Mouse (Mus musculus) lung, embryonic 15.5 days (tissue): ENCODE results near the gene Zcchc14. TPM values are rescaled to one million over a fixed set of nuclear protein-coding genes. Genes with fewer than 3 reads are reported as not detected.
A peak's percentile ranks its signal among the peaks of the same experiment; 100 is the strongest.
"Not testable (repeated sequence)": the region's sequence is repeated elsewhere in the genome, so short reads cannot be mapped to it uniquely, and the experiment has no call there.

Experiments used
- ATAC-seq: fragments of 200-750 bp; cut with Nextera tagmentation; 2 replicates; pipeline ENCODE4 v1.8.0; 2017; ENCODE audit warnings: moderate number of reproducible peaks, borderline replicate concordance; ENCODE audit not compliant: low FRiP score, low TSS enrichment; ENCODE audit errors: extremely low read depth
- H3K27ac ChIP-seq: fragments of 300-500 bp; sonication (generic); 2 replicates; pipeline ENCODE4 v1.5.1; 2015; ENCODE audit warnings: moderate library complexity, mild to moderate bottlenecking, inconsistent platforms
- H3K27me3 ChIP-seq: fragments of 300-500 bp; sonication (generic); 2 replicates; pipeline ENCODE4 v1.6.1; 2015; ENCODE audit warnings: inconsistent platforms
- H3K36me3 ChIP-seq: fragments of 300-500 bp; sonication (generic); 2 replicates; pipeline ENCODE4 v1.6.1; 2015; ENCODE audit warnings: inconsistent platforms
- H3K4me1 ChIP-seq: fragments of 300-500 bp; sonication (generic); 2 replicates; pipeline ENCODE4 v1.6.1; 2015; ENCODE audit warnings: inconsistent platforms
- H3K4me2 ChIP-seq: fragments of 300-500 bp; sonication (generic); 2 replicates; pipeline ENCODE4 v1.6.1; 2015; ENCODE audit warnings: inconsistent platforms, mild to moderate bottlenecking, moderate library complexity
- H3K4me3 ChIP-seq: fragments of 300-500 bp; sonication (generic); 2 replicates; pipeline ENCODE4 v1.5.1; 2015; ENCODE audit warnings: mild to moderate bottlenecking, inconsistent platforms
- H3K9ac ChIP-seq: fragments of 300-500 bp; sonication (generic); 2 replicates; pipeline ENCODE4 v1.6.1; 2015; ENCODE audit warnings: inconsistent platforms
- H3K9me3 ChIP-seq: fragments of 300-500 bp; sonication (generic); 2 replicates; pipeline ENCODE4 v1.6.1; 2016; ENCODE audit warnings: inconsistent platforms
- WGBS: fragments of 180-500 bp; shearing (Covaris S2); methylation state at CpG from one replicate; pipeline ENCODE4 v1.1.7; 2015; 5-methylcytosine and 5-hydroxymethylcytosine counted together
- polyA plus RNA-seq: library from polyadenylated mRNA; unstranded; fragments of >200 nt; fragmentation: Nextera tagmentation; extraction: Ambion mirVana; gene quantifications from 2 replicates; pipeline ENCODE4 v1.2.1, GENCODE M21; 2015

The Zcchc14 gene
- polyA plus RNA-seq, 1 experiment from 2014 or later: 14.2 TPM

- no peak for ATAC-seq
Observed at GRCm38 (mm10) chr8:121680896-121681295, 28.2 kb upstream of the Zcchc14 start.

GRCm38 (mm10) chr8:121678696-121679095 is 26.0 kb upstream of the Zcchc14 start:
- Histone ChIP-seq H3K4me2 (no peak overlapping the region), H3K9me3 (no peaks in the 10 kb centered on the region), H3K36me3 (no peaks in the 10 kb centered on the region), H3K27me3 (peaks cover 5% of the 10 kb centered on the region; the same call in 1 of the 2 replicates), H3K4me1 (0 out of 2 replicates have a peak, but pooled peaks cover 4% of the 10 kb centered on the region), H3K9ac (no peak overlapping the region), H3K4me3 (no peak overlapping the region), H3K27ac (no peak overlapping the region)
- 67% methylated on average over 5 of the region's 5 CpGs for WGBS
- no peak for ATAC-seq

More at GRCm38 (mm10) chr8:121680896-121681295, 28.2 kb upstream of the Zcchc14 start:
- Histone ChIP-seq H3K4me3 (no peak overlapping the region), H3K27me3 (peaks cover 5% of the 10 kb centered on the region; the same call in 1 of the 2 replicates), H3K9ac (no peak overlapping the region), H3K9me3 (no peaks in the 10 kb centered on the region), H3K4me1 (no peaks in the 10 kb centered on the region), H3K27ac (no peak overlapping the region), H3K4me2 (no peak overlapping the region), H3K36me3 (no peaks in the 10 kb centered on the region)
- WGBS: 84% methylated on average over 4 of the region's 4 CpGs

GRCm38 (mm10) chr8:121675701-121676100 is 23.0 kb upstream of the Zcchc14 start:
- no peak overlapping the region for H3K4me3 ChIP-seq
- no peak overlapping the region for H3K9ac ChIP-seq
- WGBS: 29% methylated on average over 20 of the region's 20 CpGs
- no peaks in the 10 kb centered on the region; the same call in 1 of the 2 replicates for H3K27me3 ChIP-seq
- H3K4me2 ChIP-seq: peak overlapping the region; percentile 16
- 0 out of 2 replicates have a peak, but pooled peaks cover 11% of the 10 kb centered on the region for H3K4me1 ChIP-seq
- no peak for ATAC-seq
- no peak overlapping the region for H3K27ac ChIP-seq
- H3K36me3 ChIP-seq: no peaks in the 10 kb centered on the region
- no peaks in the 10 kb centered on the region for H3K9me3 ChIP-seq

- Histone ChIP-seq H3K9me3 (no peaks in the 10 kb centered on the region), H3K4me3 (no peak overlapping the region), H3K27me3 (no peaks in the 10 kb centered on the region), H3K27ac (no peak overlapping the region), H3K4me2 (no peak overlapping the region), H3K4me1 (0 out of 2 replicates have a peak, but pooled peaks cover 11% of the 10 kb centered on the region), H3K36me3 (no peaks in the 10 kb centered on the region), H3K9ac (no peak overlapping the region)
- 70% methylated on average over 3 of the region's 3 CpGs for WGBS
- ATAC-seq: no peak
Observed at GRCm38 (mm10) chr8:121675161-121675560, 22.5 kb upstream of the Zcchc14 start.

- Histone ChIP-seq H3K27ac (no peak overlapping the region), H3K4me1 (peaks cover 11% of the 10 kb centered on the region; the same call in 1 of the 2 replicates), H3K4me3 (no peak overlapping the region), H3K36me3 (no peaks in the 10 kb centered on the region), H3K4me2 (no peak overlapping the region), H3K9me3 (no peaks in the 10 kb centered on the region), H3K27me3 (no peaks in the 10 kb centered on the region), H3K9ac (no peak overlapping the region)
- 55% methylated on average over 5 of the region's 5 CpGs for WGBS
- ATAC-seq: no peak
Observed at GRCm38 (mm10) chr8:121674524-121674923, 21.8 kb upstream of the Zcchc14 start.

- no peaks in the 10 kb centered on the region for H3K9me3 ChIP-seq
- no peaks in the 10 kb centered on the region for H3K27me3 ChIP-seq
- H3K4me2 ChIP-seq: no peak overlapping the region
- 60% methylated on average over 5 of the region's 5 CpGs for WGBS
- no peak for ATAC-seq
- no peak overlapping the region for H3K9ac ChIP-seq
- H3K4me1 ChIP-seq: peaks cover 17% of the 10 kb centered on the region; the same call in 1 of the 2 replicates
- H3K27ac ChIP-seq: no peak overlapping the region
- no peaks in the 10 kb centered on the region for H3K36me3 ChIP-seq
- no peak overlapping the region for H3K4me3 ChIP-seq
Observed at GRCm38 (mm10) chr8:121673917-121674316, 21.2 kb upstream of the Zcchc14 start.

- Histone ChIP-seq H3K9me3 (no peaks in the 10 kb centered on the region), H3K4me1 (peaks cover 25% of the 10 kb centered on the region; the same call in 1 of the 2 replicates), H3K36me3 (no peaks in the 10 kb centered on the region), H3K4me2 (no peak overlapping the region), H3K4me3 (no peak overlapping the region), H3K27ac (no peak overlapping the region), H3K9ac (no peak overlapping the region), H3K27me3 (no peaks in the 10 kb centered on the region)
- peak; percentile 29; the same call in 1 of the 2 replicates for ATAC-seq
- 33% methylated on average over 4 of the region's 4 CpGs for WGBS
Observed at GRCm38 (mm10) chr8:121673153-121673552, 20.5 kb upstream of the Zcchc14 start.

- Histone ChIP-seq H3K4me2 (no peak overlapping the region), H3K4me1 (peaks cover 39% of the 10 kb centered on the region), H3K27ac (peak overlapping the region; percentile 15; the same call in 1 of the 2 replicates), H3K4me3 (no peak overlapping the region), H3K27me3 (no peaks in the 10 kb centered on the region), H3K36me3 (no peaks in the 10 kb centered on the region), H3K9ac (no peak overlapping the region), H3K9me3 (no peaks in the 10 kb centered on the region)
- no peak for ATAC-seq
- 21% methylated on average over 8 of the region's 8 CpGs for WGBS
Observed at GRCm38 (mm10) chr8:121669208-121669607, 16.5 kb upstream of the Zcchc14 start.

GRCm38 (mm10) chr8:121668553-121668952 is 15.9 kb upstream of the Zcchc14 start:
- Histone ChIP-seq H3K9ac (no peak overlapping the region), H3K4me1 (peaks cover 39% of the 10 kb centered on the region), H3K4me2 (no peak overlapping the region), H3K4me3 (no peak overlapping the region), H3K27me3 (no peaks in the 10 kb centered on the region), H3K36me3 (no peaks in the 10 kb centered on the region), H3K9me3 (no peaks in the 10 kb centered on the region), H3K27ac (peak overlapping the region; percentile 35; the same call in 1 of the 2 replicates)
- no peak for ATAC-seq
- WGBS: 38% methylated on average over 6 of the region's 6 CpGs

- H3K4me3 ChIP-seq, H3K27me3 ChIP-seq, H3K4me2 ChIP-seq, ATAC-seq, H3K9me3 ChIP-seq, H3K36me3 ChIP-seq, H3K9ac ChIP-seq: not testable (repeated sequence)
- 71% methylated on average over 9 of the region's 9 CpGs for WGBS
- Histone ChIP-seq H3K4me1 (peaks cover 38% of the 10 kb centered on the region), H3K27ac (0 out of 2 replicates have a peak overlapping the region, but pooled peaks have one; percentile 35)
Observed at GRCm38 (mm10) chr8:121667936-121668500, 15.3 kb upstream of the Zcchc14 start.

- no peaks in the 10 kb centered on the region for H3K36me3 ChIP-seq
- H3K9ac ChIP-seq: peak overlapping the region; percentile 21
- H3K4me3 ChIP-seq: peak overlapping the region; percentile 10
- WGBS: 3% methylated on average over 16 of the region's 16 CpGs
- H3K27ac ChIP-seq: peak overlapping the region; percentile 91
- H3K4me2 ChIP-seq: peak overlapping the region; percentile 52
- ATAC-seq: peak; percentile 85
- peaks cover 41% of the 10 kb centered on the region for H3K4me1 ChIP-seq
- H3K27me3 ChIP-seq: no peaks in the 10 kb centered on the region
- no peaks in the 10 kb centered on the region for H3K9me3 ChIP-seq
Observed at GRCm38 (mm10) chr8:121665329-121665728, 12.6 kb upstream of the Zcchc14 start.

GRCm38 (mm10) chr8:121663101-121663500 is 10.4 kb upstream of the Zcchc14 start:
- H3K4me3 ChIP-seq: no peak overlapping the region
- H3K9me3 ChIP-seq: no peaks in the 10 kb centered on the region
- ATAC-seq: no peak
- H3K9ac ChIP-seq: no peak overlapping the region
- WGBS: 92% methylated on average over 12 of the region's 12 CpGs
- H3K4me1 ChIP-seq: peaks cover 27% of the 10 kb centered on the region
- no peak overlapping the region for H3K4me2 ChIP-seq
- no peak overlapping the region for H3K27ac ChIP-seq
- H3K27me3 ChIP-seq: no peaks in the 10 kb centered on the region
- H3K36me3 ChIP-seq: no peaks in the 10 kb centered on the region
